Mouse (Mus musculus) cerebral cortex, adult 2 months (tissue): Measurements from ENCODE around the gene Tox2.

Source experiments
- WGBS: fragments of 180-500 bp; shearing (Covaris S2); methylation state at CpG from one replicate; pipeline ENCODE4 v1.1.7; 2018; 5-methylcytosine and 5-hydroxymethylcytosine counted together

Tox2 gene

GRCm38 (mm10) chr2:163364785-163365541 is 162.0 kb downstream of the Tox2 start:
- WGBS, result 75% methylated on average over 18 of the region's 18 CpGs

DNA sequence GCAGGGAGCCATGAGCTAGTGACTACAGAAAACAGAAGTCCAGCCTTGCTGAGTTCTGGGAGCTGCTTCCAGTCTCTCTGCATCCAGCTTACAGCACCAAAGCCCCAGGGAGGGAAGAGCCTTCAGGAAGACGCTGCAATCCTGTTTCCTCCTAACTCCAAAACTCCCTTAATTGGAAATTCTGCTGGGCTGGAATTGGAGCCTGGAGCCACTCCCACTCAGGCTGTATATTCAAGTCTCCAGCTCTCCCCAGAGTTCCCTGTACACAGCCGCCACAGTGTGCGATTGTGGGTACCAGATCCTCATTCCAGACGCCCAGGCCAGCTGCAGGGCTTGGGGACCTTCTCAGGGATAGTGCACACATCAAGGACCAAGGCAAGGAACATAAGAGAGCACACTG is 167.2 kb downstream of the Tox2 start:
- WGBS, result 35% methylated on average over 4 of the region's 4 CpGs

DNA sequence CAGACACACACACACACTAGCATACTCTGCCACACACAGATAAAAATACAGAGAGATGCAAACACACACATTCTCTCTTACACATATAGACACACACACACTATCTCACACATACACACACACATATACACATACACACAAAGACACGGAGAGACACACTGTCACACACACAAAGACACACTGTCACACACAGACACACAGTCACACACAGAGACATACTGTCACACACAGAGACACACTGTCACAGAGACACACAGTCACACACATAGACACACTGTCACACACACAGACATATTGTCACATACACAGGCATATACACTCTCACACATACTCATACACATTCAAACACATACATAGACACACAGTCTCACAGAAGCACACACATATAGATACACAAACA is 169.7 kb downstream of the Tox2 start:
- 91% methylated on average over 1 of the region's 1 CpGs for WGBS
